Mouse (Mus musculus): ENCODE results near the gene Galnt12. TPM values are rescaled to one million over a fixed set of nuclear protein-coding genes. Genes with fewer than 3 reads are reported as not detected.
"Not testable (repeated sequence)": the region's sequence is repeated elsewhere in the genome, so short reads cannot be mapped to it uniquely, and the experiment has no call there.

The Galnt12 gene
- polyA plus RNA-seq (2012; rRNA removed), result 1.5 and 2.1 TPM in 2 replicates

DNA sequence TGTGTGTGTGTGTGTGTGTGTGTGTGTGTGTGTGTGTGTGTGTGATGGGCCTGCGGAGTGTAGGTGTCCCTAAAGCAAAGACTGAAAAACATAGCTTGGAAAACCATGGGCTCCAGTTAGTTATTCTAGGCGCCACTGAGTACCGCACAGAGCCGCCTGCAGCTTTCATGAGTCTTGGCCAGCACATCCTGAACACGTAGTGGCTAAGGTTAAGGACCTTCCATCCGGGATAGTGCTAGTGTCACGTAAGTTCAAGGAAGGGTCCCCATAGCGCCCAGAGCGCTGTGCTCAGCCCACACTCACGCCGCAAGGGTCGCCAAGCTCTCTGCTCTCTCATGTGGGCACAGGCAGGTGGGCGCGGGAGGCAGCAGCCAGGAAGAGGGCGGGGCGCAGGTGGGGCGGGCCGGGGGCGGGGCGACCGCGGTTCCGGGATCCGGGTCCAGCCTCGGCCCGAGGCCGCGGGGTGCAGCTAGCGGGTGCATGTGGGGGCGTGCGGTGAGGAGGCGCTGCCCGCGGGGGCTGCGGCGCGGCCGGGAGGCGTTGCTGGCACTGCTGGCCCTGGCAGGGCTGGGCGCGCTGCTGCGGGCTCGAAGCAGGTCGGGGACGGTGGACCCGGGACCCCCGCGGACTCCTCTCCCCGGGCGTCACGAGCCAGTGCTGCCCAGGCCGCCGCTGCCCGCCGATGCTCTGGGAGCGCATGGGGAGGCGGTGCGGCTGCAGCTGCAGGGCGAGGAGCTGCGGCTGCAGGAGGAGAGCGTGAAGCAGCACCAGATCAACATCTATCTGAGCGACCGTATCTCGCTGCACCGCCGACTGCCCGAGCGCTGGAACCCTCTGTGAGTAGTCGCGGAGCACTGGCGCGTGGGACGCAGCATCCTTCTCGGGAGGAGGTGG, at the start of gene Galnt12:
TSS of gene Galnt12 (plus strand) at position 417 of the 894 bp plus-strand sequence.
- peak; percentile 67 for DNase-seq (ENCODE audit: low read depth)
- TF ChIP-seq POLR2A (IDR thresholded peaks at IDR 0.05; ENCODE audit: borderline replicate concordance, extremely low read depth, insufficient read depth, insufficient read length, poor library complexity, severe bottlenecking) (no peak), CTCF (IDR thresholded peaks at IDR 0.05; ENCODE audit: borderline replicate concordance, extremely low read depth, insufficient read depth, insufficient read length) (no peak)

- DNase-seq (ENCODE audit: low read depth), result no peak
- TF ChIP-seq POLR2A (IDR thresholded peaks at IDR 0.05; ENCODE audit: borderline replicate concordance, extremely low read depth, insufficient read depth, insufficient read length, poor library complexity, severe bottlenecking) (no peak), CTCF (IDR thresholded peaks at IDR 0.05; ENCODE audit: borderline replicate concordance, extremely low read depth, insufficient read depth, insufficient read length) (no peak)
Observed at GRCm38 (mm10) chr4:47043866-47044265, 47.8 kb upstream of the Galnt12 start.

GRCm38 (mm10) chr4:47046974-47047373, 44.7 kb upstream of the Galnt12 start:
- TF ChIP-seq CTCF (IDR thresholded peaks at IDR 0.05; ENCODE audit: borderline replicate concordance, extremely low read depth, insufficient read depth, insufficient read length) (peak; percentile 42; the same call in 1 of the 2 replicates), POLR2A (IDR thresholded peaks at IDR 0.05; ENCODE audit: borderline replicate concordance, extremely low read depth, insufficient read depth, insufficient read length, poor library complexity, severe bottlenecking) (no peak)
- no peak for DNase-seq (ENCODE audit: low read depth)

- TF ChIP-seq CTCF (IDR thresholded peaks at IDR 0.05; ENCODE audit: borderline replicate concordance, extremely low read depth, insufficient read depth, insufficient read length) (no peak), POLR2A (IDR thresholded peaks at IDR 0.05; ENCODE audit: borderline replicate concordance, extremely low read depth, insufficient read depth, insufficient read length, poor library complexity, severe bottlenecking) (no peak)
- DNase-seq (ENCODE audit: low read depth), result no peak
Observed at GRCm38 (mm10) chr4:47047765-47048164, 43.9 kb upstream of the Galnt12 start.

DNA sequence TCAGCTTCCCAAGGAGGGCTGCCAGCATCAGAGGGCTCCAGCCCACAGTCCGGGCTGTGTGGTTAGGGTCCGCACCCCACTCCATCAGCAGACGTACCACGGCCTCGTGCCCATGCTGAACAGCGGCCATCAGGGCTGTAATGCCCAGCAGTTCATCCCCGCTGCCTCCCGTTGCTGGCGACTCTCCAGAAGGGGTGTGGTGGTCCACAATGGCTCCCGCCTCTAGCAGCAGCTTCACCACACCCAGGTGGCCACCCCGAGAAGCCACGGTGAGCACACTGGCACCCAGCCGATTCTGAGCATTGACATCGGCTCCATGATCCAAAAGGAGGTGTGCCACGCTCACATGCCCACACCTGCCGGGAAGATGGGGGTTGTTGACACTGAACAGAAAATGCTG, 42.5 kb upstream of the Galnt12 start:
- no peak for TF ChIP-seq POLR2A (IDR thresholded peaks at IDR 0.05; ENCODE audit: borderline replicate concordance, extremely low read depth, insufficient read depth, insufficient read length, poor library complexity, severe bottlenecking)
- no peak for TF ChIP-seq CTCF (IDR thresholded peaks at IDR 0.05; ENCODE audit: borderline replicate concordance, extremely low read depth, insufficient read depth, insufficient read length)
- no peak for DNase-seq (ENCODE audit: low read depth)

DNA sequence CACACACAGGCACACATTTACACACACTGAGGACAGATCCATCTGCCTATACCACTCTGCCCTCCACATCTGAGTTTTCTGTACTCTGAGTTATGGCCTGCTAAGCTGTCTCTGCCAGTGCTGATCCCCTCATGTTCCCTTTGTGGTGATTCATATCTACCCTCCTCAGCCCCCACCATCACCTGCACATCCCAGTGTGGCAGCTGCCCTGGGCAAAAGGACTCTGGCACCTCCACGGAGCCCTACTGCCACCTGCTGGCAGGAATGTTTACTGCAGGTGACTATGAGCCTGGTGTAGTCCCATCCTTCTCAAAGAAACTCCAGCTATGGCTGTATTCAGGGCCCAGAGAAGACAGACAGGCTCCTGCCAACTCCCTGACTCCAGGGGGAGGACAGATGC, 41.5 kb upstream of the Galnt12 start:
- no peak for TF ChIP-seq POLR2A (IDR thresholded peaks at IDR 0.05; ENCODE audit: borderline replicate concordance, extremely low read depth, insufficient read depth, insufficient read length, poor library complexity, severe bottlenecking)
- TF ChIP-seq CTCF (IDR thresholded peaks at IDR 0.05; ENCODE audit: borderline replicate concordance, extremely low read depth, insufficient read depth, insufficient read length), result peak; percentile 84

GRCm38 (mm10) chr4:47050642-47051381, 40.9 kb upstream of the Galnt12 start:
- DNase-seq (ENCODE audit: low read depth), result no peak

More for the DNA sequence above, 41.5 kb upstream of the Galnt12 start:
- DNase-seq (ENCODE audit: low read depth), result peak; percentile 76

GRCm38 (mm10) chr4:47051905-47052304, 39.8 kb upstream of the Galnt12 start:
- TF ChIP-seq POLR2A (IDR thresholded peaks at IDR 0.05; ENCODE audit: borderline replicate concordance, extremely low read depth, insufficient read depth, insufficient read length, poor library complexity, severe bottlenecking), result no peak
- TF ChIP-seq CTCF (IDR thresholded peaks at IDR 0.05; ENCODE audit: borderline replicate concordance, extremely low read depth, insufficient read depth, insufficient read length), result no peak
- no peak for DNase-seq (ENCODE audit: low read depth)

More at GRCm38 (mm10) chr4:47050642-47051381, 40.9 kb upstream of the Galnt12 start:
- no peak for TF ChIP-seq CTCF (IDR thresholded peaks at IDR 0.05; ENCODE audit: borderline replicate concordance, extremely low read depth, insufficient read depth, insufficient read length)
- no peak for TF ChIP-seq POLR2A (IDR thresholded peaks at IDR 0.05; ENCODE audit: borderline replicate concordance, extremely low read depth, insufficient read depth, insufficient read length, poor library complexity, severe bottlenecking)

DNA sequence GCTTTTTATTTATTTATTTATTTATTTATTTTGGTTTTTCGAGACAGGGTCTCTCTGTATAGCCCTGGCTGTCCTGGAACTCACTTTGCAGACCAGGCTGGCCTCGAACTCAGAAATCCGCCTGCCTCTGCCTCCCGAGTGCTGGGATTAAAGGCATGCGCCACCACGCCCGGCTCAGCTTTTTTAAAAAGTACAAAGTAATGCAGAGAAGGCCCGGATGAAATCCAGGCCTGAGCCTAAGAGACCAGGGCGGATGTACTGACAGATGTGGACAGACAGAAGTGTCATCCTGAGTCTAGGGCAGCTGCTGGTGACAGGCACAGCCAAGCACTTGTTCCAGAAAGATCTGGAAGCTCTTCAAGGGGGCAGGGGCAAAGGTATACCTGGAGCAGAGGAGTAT, 36.5 kb upstream of the Galnt12 start:
- DNase-seq (ENCODE audit: low read depth), result not testable (repeated sequence)

DNA sequence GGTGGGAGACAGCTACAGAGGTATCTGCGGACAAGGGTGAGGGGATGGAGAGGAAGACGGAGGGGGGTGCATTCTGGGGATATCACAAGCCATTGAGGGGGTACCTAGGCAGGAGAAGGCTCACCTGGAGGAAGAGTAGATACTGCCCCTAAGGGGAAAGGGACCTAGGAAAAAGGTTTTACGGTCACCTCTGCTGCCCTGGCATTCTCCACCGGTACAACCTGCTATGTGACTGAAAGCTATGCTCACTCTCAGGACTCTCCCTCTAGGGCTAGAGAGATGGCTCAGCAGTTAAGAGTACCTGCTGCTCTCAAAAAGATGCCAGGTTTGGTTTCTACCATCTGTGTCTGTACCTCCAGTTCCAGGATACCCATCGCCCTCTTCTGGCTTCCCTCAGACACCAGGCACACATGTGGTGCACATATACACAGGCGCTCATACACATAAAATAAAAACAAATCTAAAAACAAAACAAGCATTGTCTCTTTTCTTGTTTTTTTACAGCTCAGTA, 36.1 kb upstream of the Galnt12 start:
- TF ChIP-seq POLR2A (IDR thresholded peaks at IDR 0.05; ENCODE audit: borderline replicate concordance, extremely low read depth, insufficient read depth, insufficient read length, poor library complexity, severe bottlenecking) (no peak), CTCF (IDR thresholded peaks at IDR 0.05; ENCODE audit: borderline replicate concordance, extremely low read depth, insufficient read depth, insufficient read length) (no peak)
- no peak for DNase-seq (ENCODE audit: low read depth)

GRCm38 (mm10) chr4:47056791-47057509, 34.8 kb upstream of the Galnt12 start, which contains the start of gene Anks6:
Gene Anks6, minus strand, starts transcription at chr4:47057427.
- peak; percentile 91 for DNase-seq (ENCODE audit: low read depth)

More at GRCm38 (mm10) chr4:47056791-47057509, 34.8 kb upstream of the Galnt12 start, which contains the start of gene Anks6:
- no peak for TF ChIP-seq CTCF (IDR thresholded peaks at IDR 0.05; ENCODE audit: borderline replicate concordance, extremely low read depth, insufficient read depth, insufficient read length)
- peak; percentile 54; the same call in 1 of the 2 replicates for TF ChIP-seq POLR2A (IDR thresholded peaks at IDR 0.05; ENCODE audit: borderline replicate concordance, extremely low read depth, insufficient read depth, insufficient read length, poor library complexity, severe bottlenecking)
